Mouse (Mus musculus) embryo, embryonic 9.5 days (tissue): ENCODE results near the gene Gm29797.

Experiments
- DNase-seq: peaks from one replicate; pipeline ENCODE4 v3.0.0-alpha.2; 2017; ENCODE audit errors: extremely low spot score

Gm29797 gene

GRCm38 (mm10) chr2:181696801-181697420, 40.1 kb downstream of the Gm29797 start:
- DNase-seq: no peak

GRCm38 (mm10) chr2:181698241-181698640, 41.4 kb downstream of the Gm29797 start, which contains the start of gene Lkaaear1:
Gene Lkaaear1, minus strand, starts transcription at chr2:181698442.
- DNase-seq: no peak

- DNase-seq: no peak
Observed at GRCm38 (mm10) chr2:181706668-181707067, 49.8 kb downstream of the Gm29797 start.
